Mouse (Mus musculus) bone marrow, adult 2 months (tissue): ENCODE results near the gene Grhpr. TPM values are rescaled to one million over a fixed set of nuclear protein-coding genes. Genes with fewer than 3 reads are reported as not detected.
"Not testable (repeated sequence)": the region's sequence is repeated elsewhere in the genome, so short reads cannot be mapped to it uniquely, and the experiment has no call there.

ENCODE experiments used
- H3K27ac ChIP-seq: fragments of 200-500 bp; 2 replicates; pipeline ENCODE4 v1.5.1; 2012; ENCODE audit warnings: low read depth, mild to moderate bottlenecking, control low read depth, inconsistent platforms, low read length; ENCODE audit not compliant: control insufficient read depth, poor library complexity, insufficient read depth
- H3K4me1 ChIP-seq: fragments of 200-500 bp; 2 replicates; pipeline ENCODE4 v1.6.1; 2011; ENCODE audit warnings: low read length; ENCODE audit not compliant: control insufficient read depth, insufficient read depth
- H3K4me3 ChIP-seq: fragments of 200-500 bp; replicated peaks from 2 replicates; pipeline ENCODE3; 2011; ENCODE audit warnings: mild to moderate bottlenecking, low read depth, low read length, control low read depth; ENCODE audit not compliant: control insufficient read depth
- CTCF ChIP-seq: fragments of 200-500 bp; IDR thresholded peaks from 2 replicates; pipeline ENCODE4 v1.5.1; 2011; ENCODE audit warnings: low read length, control low read depth; ENCODE audit not compliant: control insufficient read depth, insufficient read depth
- POLR2A ChIP-seq: fragments of 200-500 bp; IDR thresholded peaks from 2 replicates; pipeline ENCODE4 v1.6.1; 2011; ENCODE audit warnings: low read depth, mild to moderate bottlenecking, control low read depth, low read length, borderline replicate concordance; ENCODE audit not compliant: control insufficient read depth
- WGBS: fragments of 180-500 bp; shearing (Covaris S2); methylation state at CpG from one replicate; pipeline ENCODE4 v1.1.7; 2018; 5-methylcytosine and 5-hydroxymethylcytosine counted together
- polyA plus RNA-seq: library from polyadenylated mRNA; stranded (reverse); fragments of >200 nt; gene quantifications from 2 replicates; pipeline ENCODE4 v1.2.4, GENCODE M21; 2011; ENCODE audit warnings: low replicate concordance; ENCODE audit not compliant: missing spikeins, insufficient read depth, insufficient read length

Grhpr gene
- polyA plus RNA-seq, 1 experiment: 8.7 TPM

DNA sequence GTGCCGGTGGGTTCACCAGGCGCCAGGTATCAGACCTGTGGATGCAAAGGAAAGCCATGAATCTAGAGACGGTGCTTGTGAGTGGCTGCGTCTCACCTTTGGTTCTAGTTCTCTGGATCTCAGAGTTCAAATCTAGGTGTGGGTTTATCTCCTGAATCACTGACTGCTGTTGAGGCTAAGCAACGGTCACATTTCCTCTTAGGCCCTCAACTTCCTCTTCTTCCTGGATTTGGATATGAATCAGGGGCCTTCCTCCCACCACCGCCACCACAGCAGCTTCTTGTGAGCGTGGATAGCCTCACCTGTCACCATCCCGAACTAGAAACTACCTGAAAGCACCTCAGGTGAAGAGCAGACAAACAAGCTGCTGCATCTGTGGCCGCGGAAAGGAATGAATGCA lies 54.9 kb downstream of the Grhpr start:
- peaks cover 2% of the 10 kb centered on the region; the same call in 1 of the 2 replicates for H3K4me1 ChIP-seq
- H3K4me3 ChIP-seq: no peak overlapping the region
- H3K27ac ChIP-seq: no peak overlapping the region
- TF ChIP-seq CTCF: no peak
- TF ChIP-seq POLR2A: no peak
- 51% methylated on average over 10 of the region's 10 CpGs for WGBS

DNA sequence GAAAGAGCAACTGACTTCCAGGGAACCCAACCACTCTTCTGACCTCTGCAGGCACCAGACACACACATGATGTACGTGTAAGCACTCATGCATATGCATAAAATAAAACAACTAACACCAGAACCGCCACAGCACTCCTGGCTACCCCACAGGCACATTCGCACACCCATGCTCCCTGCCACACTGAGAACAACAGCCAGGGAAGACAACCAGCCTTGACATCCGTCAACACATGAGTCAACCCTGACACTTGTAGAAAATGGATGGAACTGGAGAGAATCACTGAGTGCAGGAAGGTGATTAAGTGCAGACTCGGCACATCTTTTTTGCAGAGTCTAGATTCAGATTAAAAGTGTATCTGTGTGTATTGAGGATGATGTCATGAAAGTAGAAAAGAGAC lies 55.4 kb downstream of the Grhpr start:
- Histone ChIP-seq H3K27ac (no peak overlapping the region), H3K4me1 (peaks cover 2% of the 10 kb centered on the region; the same call in 1 of the 2 replicates), H3K4me3 (no peak overlapping the region)
- no peak for TF ChIP-seq POLR2A
- no peak for TF ChIP-seq CTCF
- 71% methylated on average over 5 of the region's 5 CpGs for WGBS

GRCm38 (mm10) chr4:45037455-45038410 lies 56.5 kb downstream of the Grhpr start:
- Histone ChIP-seq H3K27ac (no peak overlapping the region), H3K4me1 (no peaks in the 10 kb centered on the region), H3K4me3 (no peak overlapping the region)
- 76% methylated on average over 13 of the region's 13 CpGs for WGBS
- TF ChIP-seq POLR2A (no peak), CTCF (no peak)

DNA sequence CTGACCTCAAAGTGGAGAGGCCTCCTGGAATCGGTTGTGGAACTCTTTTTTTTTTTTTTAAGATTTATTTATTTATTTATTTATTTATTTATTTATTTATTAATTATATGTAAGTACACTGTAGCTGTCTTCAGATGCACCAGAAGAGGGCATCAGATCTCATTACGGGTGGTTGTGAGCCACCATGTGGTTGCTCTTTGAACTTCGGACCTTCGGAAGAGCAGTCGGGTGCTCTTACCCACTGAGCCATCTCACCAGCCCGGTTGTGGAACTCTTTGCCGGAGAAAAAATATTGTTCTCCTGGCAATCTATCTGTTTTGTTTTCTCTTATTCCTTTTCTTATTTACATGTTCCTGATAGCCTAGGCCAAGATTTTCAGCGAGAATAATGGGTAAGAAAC lies 57.7 kb downstream of the Grhpr start:
- not testable (repeated sequence) for H3K4me3 ChIP-seq, H3K4me1 ChIP-seq, H3K27ac ChIP-seq
- WGBS: 43% methylated on average over 8 of the region's 8 CpGs

DNA sequence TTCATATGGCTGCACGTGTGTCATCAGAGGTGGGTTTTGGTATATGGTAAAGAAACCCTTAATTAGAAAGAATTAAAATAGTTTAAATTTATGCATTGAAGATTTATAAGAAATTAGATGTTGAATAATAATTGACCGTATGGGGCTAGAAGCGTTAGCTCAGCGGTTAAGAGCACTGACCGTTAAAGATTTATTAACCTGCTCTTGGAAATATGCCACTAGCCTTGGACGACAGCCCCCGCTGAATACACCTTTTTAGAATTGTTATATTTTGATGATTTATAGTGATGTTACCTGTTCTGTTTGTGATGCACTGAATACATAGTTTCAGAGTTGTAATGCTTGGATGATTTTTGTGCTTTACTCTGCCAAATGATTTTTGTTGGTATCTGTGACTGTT lies 58.4 kb downstream of the Grhpr start:
- H3K4me1 ChIP-seq, H3K27ac ChIP-seq, H3K4me3 ChIP-seq: not testable (repeated sequence)
- 90% methylated on average over 7 of the region's 7 CpGs for WGBS

Other genes with a start within 250 kb of the Grhpr start
- 31.5 and 43.4 TPM in 2 replicates for gene Zcchc7, start 225.5 kb upstream of the Grhpr start, polyA plus RNA-seq
- gene Zbtb5, start 31.0 kb downstream of the Grhpr start, polyA plus RNA-seq: 3.3 and 6.5 TPM in 2 replicates
- gene Polr1e, start 37.2 kb downstream of the Grhpr start, polyA plus RNA-seq: 7.8 and 11.3 TPM in 2 replicates
- 4.7 and 7.6 TPM in 2 replicates for gene Fbxo10, start 103.2 kb downstream of the Grhpr start, polyA plus RNA-seq
- 70.0 and 74.4 TPM in 2 replicates for gene Tomm5, start 126.7 kb downstream of the Grhpr start, polyA plus RNA-seq
- not detected in 2 replicates for gene Frmpd1, start 203.5 kb downstream of the Grhpr start, polyA plus RNA-seq